Mouse (Mus musculus): ENCODE results near the gene Alg9. TPM values are rescaled to one million over a fixed set of nuclear protein-coding genes. Genes with fewer than 3 reads are reported as not detected.

The Alg9 gene
- polyA plus RNA-seq, 1 experiment from 2014 or later, result 37.3 TPM

DNA sequence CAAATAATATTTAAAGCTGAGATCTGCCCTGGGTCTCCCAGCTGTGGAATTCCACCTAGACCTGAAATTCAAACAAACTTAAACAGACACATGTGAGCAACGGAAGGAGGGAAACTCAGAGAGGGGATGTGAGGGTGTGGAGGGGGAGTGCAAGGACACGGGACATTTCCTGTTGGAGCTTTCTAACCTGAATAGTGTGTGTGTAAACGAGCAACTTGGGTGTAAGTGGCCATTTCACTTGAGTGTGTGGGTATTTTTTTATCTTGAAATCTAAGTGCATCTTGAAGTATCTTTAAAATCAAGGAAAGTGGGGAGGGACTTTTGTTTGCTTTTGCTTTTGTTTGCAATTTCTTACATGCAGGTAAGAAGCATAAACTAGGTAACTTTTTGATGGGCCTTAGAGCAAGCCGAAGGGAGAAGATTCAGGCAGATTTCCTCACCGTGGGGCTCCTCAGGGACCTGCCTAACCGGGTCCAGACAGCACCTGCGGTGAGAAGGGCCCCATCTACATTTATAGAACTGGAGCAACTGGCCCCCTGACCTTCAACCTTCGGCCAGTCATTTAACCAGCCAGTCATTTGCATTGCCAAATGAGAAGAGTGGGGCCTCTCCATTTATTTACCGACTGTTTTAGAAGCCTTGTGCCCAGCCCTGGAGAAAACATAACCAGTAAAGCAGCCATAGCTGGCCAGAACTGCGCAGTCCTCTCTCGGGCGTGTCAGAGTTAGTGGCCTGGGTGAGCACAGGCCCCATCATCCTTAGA lies 73.0 kb downstream of the Alg9 start:
- H3K4me3 ChIP-seq (ENCODE audit: low read depth, low read length), result no peak overlapping the region
- 64% methylated on average over 12 of the region's 12 CpGs for WGBS (ENCODE audit: insufficient replicate concordance)
- ATAC-seq (replicated peaks; ENCODE audit: insufficient number of reproducible peaks, low FRiP score, low TSS enrichment), result no peak
- H3K27me3 ChIP-seq (ENCODE audit: control insufficient read depth, insufficient read depth, low read length), result no peaks in the 10 kb centered on the region
- H3K4me1 ChIP-seq (ENCODE audit: control insufficient read depth, insufficient read depth, low read length), result peaks cover 11% of the 10 kb centered on the region; the same call in 1 of the 2 replicates
- no peak overlapping the region for H3K27ac ChIP-seq (ENCODE audit: low read depth, low read length)
- H3K9ac ChIP-seq (ENCODE audit: low read depth, low read length), result no peak overlapping the region
- H3K9me3 ChIP-seq (replicated peaks; ENCODE audit: control insufficient read depth, low read length), result no peaks in the 10 kb centered on the region
- H3K4me2 ChIP-seq, result no peak overlapping the region
- peaks cover 4% of the 10 kb centered on the region for H3K36me3 ChIP-seq (ENCODE audit: control insufficient read depth, insufficient read depth, low read length)

DNA sequence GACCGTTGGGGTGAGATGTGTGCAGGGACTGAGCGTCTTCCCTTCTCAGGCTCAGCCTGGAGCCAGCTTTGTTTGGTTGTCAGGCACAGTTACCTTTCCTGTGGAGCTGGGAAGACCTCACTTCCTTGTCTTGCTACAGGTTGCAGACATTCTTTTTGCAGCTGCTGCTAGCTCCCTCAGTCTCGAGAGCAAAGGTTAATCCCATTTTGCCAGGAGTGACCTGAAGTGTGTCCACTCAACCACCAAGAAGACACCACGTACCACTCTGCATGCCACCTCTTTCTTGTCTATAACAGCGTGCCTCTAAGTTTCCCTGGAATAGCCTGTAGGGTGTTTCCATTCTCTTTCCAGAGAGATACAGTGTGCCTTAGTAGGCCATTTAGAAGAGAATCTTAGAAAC lies 74.0 kb downstream of the Alg9 start:
- no peak overlapping the region for H3K9ac ChIP-seq (ENCODE audit: low read depth, low read length)
- no peak overlapping the region for H3K4me3 ChIP-seq (ENCODE audit: low read depth, low read length)
- no peaks in the 10 kb centered on the region for H3K9me3 ChIP-seq (replicated peaks; ENCODE audit: control insufficient read depth, low read length)
- peaks cover 18% of the 10 kb centered on the region for H3K4me1 ChIP-seq (ENCODE audit: control insufficient read depth, insufficient read depth, low read length)
- no peaks in the 10 kb centered on the region for H3K27me3 ChIP-seq (ENCODE audit: control insufficient read depth, insufficient read depth, low read length)
- peaks cover 2% of the 10 kb centered on the region; the same call in 1 of the 2 replicates for H3K36me3 ChIP-seq (ENCODE audit: control insufficient read depth, insufficient read depth, low read length)
- ATAC-seq (replicated peaks; ENCODE audit: insufficient number of reproducible peaks, low FRiP score, low TSS enrichment), result no peak
- WGBS (ENCODE audit: insufficient replicate concordance), result 71% methylated on average over 5 of the region's 5 CpGs
- no peak overlapping the region for H3K27ac ChIP-seq (ENCODE audit: low read depth, low read length)
- H3K4me2 ChIP-seq, result no peak overlapping the region

DNA sequence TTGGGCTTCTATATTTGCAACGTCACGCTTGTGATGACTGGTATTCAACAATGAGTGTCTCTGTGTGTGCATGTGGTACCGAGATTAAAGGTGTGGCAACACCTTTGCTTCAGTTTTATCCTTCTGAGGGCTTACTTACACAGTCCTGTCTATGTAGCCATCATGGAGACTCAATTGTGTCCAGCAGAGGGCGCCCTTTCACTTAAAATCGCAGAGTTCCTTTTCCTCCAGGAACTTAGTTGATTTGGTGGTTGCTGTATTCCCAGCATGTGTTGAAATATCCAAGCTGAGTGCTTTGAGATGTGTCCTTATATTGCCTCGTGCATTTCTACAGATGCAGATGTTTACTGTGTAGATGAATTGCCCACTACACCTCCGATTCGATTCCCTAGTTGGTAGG lies 74.4 kb downstream of the Alg9 start:
- Histone ChIP-seq H3K4me3 (ENCODE audit: low read depth, low read length) (no peak overlapping the region), H3K4me2 (no peak overlapping the region), H3K9ac (ENCODE audit: low read depth, low read length) (no peak overlapping the region), H3K36me3 (ENCODE audit: control insufficient read depth, insufficient read depth, low read length) (peaks cover 2% of the 10 kb centered on the region; the same call in 1 of the 2 replicates), H3K4me1 (ENCODE audit: control insufficient read depth, insufficient read depth, low read length) (peaks cover 18% of the 10 kb centered on the region), H3K9me3 (replicated peaks; ENCODE audit: control insufficient read depth, low read length) (no peaks in the 10 kb centered on the region), H3K27ac (ENCODE audit: low read depth, low read length) (no peak overlapping the region), H3K27me3 (ENCODE audit: control insufficient read depth, insufficient read depth, low read length) (no peaks in the 10 kb centered on the region)
- 24% methylated on average over 8 of the region's 8 CpGs for WGBS (ENCODE audit: insufficient replicate concordance)
- no peak for ATAC-seq (replicated peaks; ENCODE audit: insufficient number of reproducible peaks, low FRiP score, low TSS enrichment)

DNA sequence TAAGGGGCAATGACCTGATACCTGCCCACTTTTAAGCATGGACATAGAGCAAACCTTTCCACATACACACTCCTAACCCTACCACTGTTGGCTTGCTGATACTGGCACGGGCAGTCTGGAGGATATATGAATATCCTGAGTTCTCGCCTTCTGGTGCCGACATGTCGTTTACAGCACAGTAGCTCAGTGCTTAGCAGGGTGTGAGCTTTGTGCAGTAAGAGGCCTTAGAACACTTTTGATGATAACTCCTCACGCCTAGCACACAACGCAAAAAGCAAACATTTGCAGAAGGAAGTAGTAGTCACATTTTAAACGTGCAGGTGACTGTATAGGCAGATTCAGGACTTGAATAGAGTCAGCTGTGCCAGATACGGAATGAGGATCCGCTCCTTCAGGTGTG lies 74.9 kb downstream of the Alg9 start:
- 0 out of 2 replicates have a peak overlapping the region, but pooled peaks have one; percentile 16 for H3K9ac ChIP-seq (ENCODE audit: low read depth, low read length)
- 57% methylated on average over 9 of the region's 9 CpGs for WGBS (ENCODE audit: insufficient replicate concordance)
- H3K4me2 ChIP-seq, result peak overlapping the region; percentile 37
- no peaks in the 10 kb centered on the region for H3K27me3 ChIP-seq (ENCODE audit: control insufficient read depth, insufficient read depth, low read length)
- H3K36me3 ChIP-seq (ENCODE audit: control insufficient read depth, insufficient read depth, low read length), result no peaks in the 10 kb centered on the region
- no peak for ATAC-seq (replicated peaks; ENCODE audit: insufficient number of reproducible peaks, low FRiP score, low TSS enrichment)
- H3K27ac ChIP-seq (ENCODE audit: low read depth, low read length), result no peak overlapping the region
- H3K9me3 ChIP-seq (replicated peaks; ENCODE audit: control insufficient read depth, low read length), result no peaks in the 10 kb centered on the region
- H3K4me3 ChIP-seq (ENCODE audit: low read depth, low read length), result no peak overlapping the region
- H3K4me1 ChIP-seq (ENCODE audit: control insufficient read depth, insufficient read depth, low read length), result peaks cover 18% of the 10 kb centered on the region

DNA sequence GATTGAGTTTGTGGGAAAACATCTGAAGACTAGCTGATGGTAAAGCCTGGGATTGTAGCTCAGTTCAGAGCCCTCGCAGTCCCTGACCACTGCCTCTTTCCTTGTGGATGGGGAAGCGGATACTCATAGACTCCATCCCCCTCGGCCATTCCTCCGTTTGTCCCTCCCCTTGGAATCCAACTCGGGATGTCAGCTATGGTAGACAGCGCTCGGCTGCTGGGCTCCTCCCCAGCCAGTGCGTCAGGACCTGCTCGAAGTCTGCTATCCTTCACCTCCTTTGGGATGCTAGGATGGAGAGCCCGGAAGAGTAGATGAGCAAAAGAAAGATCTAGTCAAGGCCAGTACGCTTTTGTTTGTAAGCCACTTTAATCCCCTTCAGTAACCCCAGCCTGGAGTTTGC lies 75.5 kb downstream of the Alg9 start:
- WGBS (ENCODE audit: insufficient replicate concordance), result 19% methylated on average over 11 of the region's 11 CpGs
- no peaks in the 10 kb centered on the region for H3K9me3 ChIP-seq (replicated peaks; ENCODE audit: control insufficient read depth, low read length)
- no peaks in the 10 kb centered on the region for H3K27me3 ChIP-seq (ENCODE audit: control insufficient read depth, insufficient read depth, low read length)
- H3K9ac ChIP-seq (ENCODE audit: low read depth, low read length), result no peak overlapping the region
- H3K36me3 ChIP-seq (ENCODE audit: control insufficient read depth, insufficient read depth, low read length), result no peaks in the 10 kb centered on the region
- H3K4me2 ChIP-seq, result peak overlapping the region; percentile 37
- H3K4me3 ChIP-seq (ENCODE audit: low read depth, low read length), result no peak overlapping the region
- no peak for ATAC-seq (replicated peaks; ENCODE audit: insufficient number of reproducible peaks, low FRiP score, low TSS enrichment)
- no peak overlapping the region for H3K27ac ChIP-seq (ENCODE audit: low read depth, low read length)
- peaks cover 18% of the 10 kb centered on the region for H3K4me1 ChIP-seq (ENCODE audit: control insufficient read depth, insufficient read depth, low read length)

DNA sequence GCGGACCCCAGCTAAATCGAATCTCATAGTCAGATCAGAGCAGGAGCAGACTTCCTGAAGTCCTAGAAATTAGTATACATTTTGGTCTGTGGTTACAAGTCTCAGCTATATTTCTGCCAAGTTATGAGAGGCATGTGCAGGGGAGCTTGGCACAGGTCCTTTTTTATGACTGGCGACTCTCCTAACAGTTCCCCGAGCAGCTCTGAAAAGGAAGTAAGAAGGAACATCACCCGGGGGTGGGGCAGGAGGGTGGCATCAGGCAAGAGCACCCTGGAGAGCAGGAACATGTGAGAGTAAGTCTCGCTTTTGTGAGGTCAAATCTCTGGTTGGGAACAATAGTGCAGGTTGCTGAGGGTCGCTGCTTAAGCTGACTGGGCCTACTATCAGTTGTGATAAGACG lies 75.9 kb downstream of the Alg9 start:
- Histone ChIP-seq H3K9me3 (replicated peaks; ENCODE audit: control insufficient read depth, low read length) (no peaks in the 10 kb centered on the region), H3K4me2 (peak overlapping the region; percentile 37), H3K4me3 (ENCODE audit: low read depth, low read length) (no peak overlapping the region), H3K36me3 (ENCODE audit: control insufficient read depth, insufficient read depth, low read length) (no peaks in the 10 kb centered on the region), H3K9ac (ENCODE audit: low read depth, low read length) (no peak overlapping the region), H3K4me1 (ENCODE audit: control insufficient read depth, insufficient read depth, low read length) (peaks cover 18% of the 10 kb centered on the region), H3K27ac (ENCODE audit: low read depth, low read length) (no peak overlapping the region), H3K27me3 (ENCODE audit: control insufficient read depth, insufficient read depth, low read length) (no peaks in the 10 kb centered on the region)
- WGBS (ENCODE audit: insufficient replicate concordance), result 41% methylated on average over 8 of the region's 8 CpGs
- ATAC-seq (replicated peaks; ENCODE audit: insufficient number of reproducible peaks, low FRiP score, low TSS enrichment), result no peak

DNA sequence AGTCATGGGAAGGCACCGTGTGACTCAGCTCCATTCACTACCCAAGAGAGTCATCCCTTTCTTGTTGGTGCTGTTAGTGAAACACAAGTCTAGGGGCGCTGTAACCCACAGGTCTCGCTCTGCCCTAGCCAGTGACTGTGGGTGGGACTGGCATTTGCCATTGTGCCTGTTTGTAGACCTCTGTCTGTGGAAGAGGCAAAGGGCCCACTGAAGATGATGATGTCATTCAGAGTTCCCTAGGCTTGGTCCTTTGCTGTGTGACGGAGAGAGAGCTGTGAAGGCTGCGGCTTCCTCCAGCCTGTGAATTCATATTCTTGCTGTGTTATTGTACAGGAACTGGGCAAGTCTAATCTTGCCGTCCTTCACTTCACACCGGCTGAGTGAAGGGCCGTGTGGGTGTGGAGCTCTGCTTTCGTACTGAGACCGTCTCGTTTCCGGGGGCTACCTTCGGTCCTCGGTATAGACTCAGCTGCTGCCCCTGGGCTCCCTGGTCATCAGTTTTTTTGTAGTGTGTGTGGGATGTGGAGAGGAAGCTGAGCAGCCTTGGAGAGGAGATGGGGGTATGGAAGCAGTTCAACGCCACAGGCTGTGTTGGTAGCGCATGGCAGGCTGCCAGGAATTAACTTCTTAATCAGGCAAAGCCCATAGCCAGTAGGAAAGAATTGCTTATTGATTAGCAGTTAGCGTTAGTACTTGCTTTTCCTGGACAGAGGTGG lies 78.0 kb downstream of the Alg9 start:
- no peak for ATAC-seq (replicated peaks; ENCODE audit: insufficient number of reproducible peaks, low FRiP score, low TSS enrichment)
- peak overlapping the region; percentile 22; the same call in 1 of the 2 replicates for H3K27ac ChIP-seq (ENCODE audit: low read depth, low read length)
- H3K4me1 ChIP-seq (ENCODE audit: control insufficient read depth, insufficient read depth, low read length), result peaks cover 24% of the 10 kb centered on the region
- no peaks in the 10 kb centered on the region for H3K36me3 ChIP-seq (ENCODE audit: control insufficient read depth, insufficient read depth, low read length)
- no peaks in the 10 kb centered on the region for H3K27me3 ChIP-seq (ENCODE audit: control insufficient read depth, insufficient read depth, low read length)
- no peak overlapping the region for H3K4me3 ChIP-seq (ENCODE audit: low read depth, low read length)
- H3K9me3 ChIP-seq (replicated peaks; ENCODE audit: control insufficient read depth, low read length), result no peaks in the 10 kb centered on the region
- 51% methylated on average over 17 of the region's 17 CpGs for WGBS (ENCODE audit: insufficient replicate concordance)
- peak overlapping the region; percentile 47 for H3K4me2 ChIP-seq
- H3K9ac ChIP-seq (ENCODE audit: low read depth, low read length), result no peak overlapping the region

DNA sequence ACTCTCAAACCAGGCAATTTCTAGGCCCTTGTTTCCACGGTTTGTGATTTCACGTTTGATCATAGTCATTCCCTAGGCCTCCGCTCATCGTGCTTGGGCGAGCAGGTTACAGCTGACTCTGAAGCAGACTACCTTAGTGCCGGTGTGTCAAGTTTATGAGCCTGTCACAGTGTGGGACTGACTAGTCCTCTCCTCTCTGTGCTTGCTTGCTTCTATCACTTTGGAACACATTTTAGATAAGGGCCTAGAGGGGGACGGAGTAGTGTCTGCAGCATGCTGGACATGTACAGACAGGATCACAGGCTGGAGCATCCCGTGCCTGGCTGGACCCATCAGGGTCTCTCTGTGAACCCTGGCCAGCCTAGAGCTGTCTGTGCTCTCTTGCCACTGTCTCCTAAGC lies 79.6 kb downstream of the Alg9 start:
- H3K4me3 ChIP-seq (ENCODE audit: low read depth, low read length), result no peak overlapping the region
- 62% methylated on average over 8 of the region's 8 CpGs for WGBS (ENCODE audit: insufficient replicate concordance)
- ATAC-seq (replicated peaks; ENCODE audit: insufficient number of reproducible peaks, low FRiP score, low TSS enrichment), result peak; percentile 72
- no peaks in the 10 kb centered on the region for H3K36me3 ChIP-seq (ENCODE audit: control insufficient read depth, insufficient read depth, low read length)
- H3K9ac ChIP-seq (ENCODE audit: low read depth, low read length), result 0 out of 2 replicates have a peak overlapping the region, but pooled peaks have one; percentile 34
- no peaks in the 10 kb centered on the region for H3K9me3 ChIP-seq (replicated peaks; ENCODE audit: control insufficient read depth, low read length)
- H3K27me3 ChIP-seq (ENCODE audit: control insufficient read depth, insufficient read depth, low read length), result no peaks in the 10 kb centered on the region
- H3K27ac ChIP-seq (ENCODE audit: low read depth, low read length), result peak overlapping the region; percentile 71; the same call in 1 of the 2 replicates
- H3K4me2 ChIP-seq, result peak overlapping the region; percentile 27
- H3K4me1 ChIP-seq (ENCODE audit: control insufficient read depth, insufficient read depth, low read length), result peaks cover 27% of the 10 kb centered on the region

All from heart, embryonic 11.5 days (tissue).